Mouse (Mus musculus) bone marrow, adult 2 months (tissue): ENCODE results near the gene Cyp1b1. TPM values are rescaled to one million over a fixed set of nuclear protein-coding genes. Genes with fewer than 3 reads are reported as not detected.

ENCODE experiments used
- H3K27ac ChIP-seq: fragments of 200-500 bp; 2 replicates; pipeline ENCODE4 v1.5.1; 2012; ENCODE audit warnings: low read depth, mild to moderate bottlenecking, control low read depth, inconsistent platforms, low read length; ENCODE audit not compliant: control insufficient read depth, poor library complexity, insufficient read depth
- H3K4me1 ChIP-seq: fragments of 200-500 bp; 2 replicates; pipeline ENCODE4 v1.6.1; 2011; ENCODE audit warnings: low read length; ENCODE audit not compliant: control insufficient read depth, insufficient read depth
- H3K4me3 ChIP-seq: fragments of 200-500 bp; replicated peaks from 2 replicates; pipeline ENCODE3; 2011; ENCODE audit warnings: mild to moderate bottlenecking, low read depth, low read length, control low read depth; ENCODE audit not compliant: control insufficient read depth
- CTCF ChIP-seq: fragments of 200-500 bp; IDR thresholded peaks from 2 replicates; pipeline ENCODE4 v1.5.1; 2011; ENCODE audit warnings: low read length, control low read depth; ENCODE audit not compliant: control insufficient read depth, insufficient read depth
- POLR2A ChIP-seq: fragments of 200-500 bp; IDR thresholded peaks from 2 replicates; pipeline ENCODE4 v1.6.1; 2011; ENCODE audit warnings: low read depth, mild to moderate bottlenecking, control low read depth, low read length, borderline replicate concordance; ENCODE audit not compliant: control insufficient read depth
- WGBS: fragments of 180-500 bp; shearing (Covaris S2); methylation state at CpG from one replicate; pipeline ENCODE4 v1.1.7; 2018; 5-methylcytosine and 5-hydroxymethylcytosine counted together
- polyA plus RNA-seq: library from polyadenylated mRNA; stranded (reverse); fragments of >200 nt; gene quantifications from 2 replicates; pipeline ENCODE4 v1.2.4, GENCODE M21; 2011; ENCODE audit warnings: low replicate concordance; ENCODE audit not compliant: missing spikeins, insufficient read depth, insufficient read length

Gene Cyp1b1
- polyA plus RNA-seq, 1 experiment: 4.2 TPM

DNA sequence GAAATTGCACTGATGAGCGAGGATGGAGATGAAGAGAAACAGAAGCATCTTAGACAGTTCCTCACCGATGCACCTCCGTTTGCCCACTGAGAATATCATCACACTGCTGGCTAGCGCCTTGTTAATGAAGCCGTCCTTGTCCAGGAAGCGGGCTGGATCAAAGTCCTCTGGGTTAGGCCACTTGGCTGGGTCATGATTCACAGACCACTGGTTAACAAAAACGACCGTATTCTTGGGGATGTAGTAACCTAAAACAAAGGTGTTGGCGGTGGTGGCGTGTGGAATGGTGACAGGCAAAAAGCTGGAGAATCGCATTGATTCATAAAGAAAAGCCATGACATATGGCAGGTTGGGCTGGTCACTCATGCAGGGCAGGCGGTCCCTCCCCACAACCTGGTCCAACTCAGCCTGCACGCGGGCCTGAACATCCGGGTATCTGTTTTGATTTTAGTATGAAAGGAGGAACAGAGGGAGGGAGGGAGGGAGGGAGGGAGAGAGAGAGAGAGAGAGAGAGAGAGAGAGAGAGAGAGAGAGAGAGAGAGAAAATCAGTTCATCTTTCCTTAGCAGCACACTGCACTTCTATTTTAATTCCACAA lies 4.5 kb downstream of the Cyp1b1 start:
- H3K4me3 ChIP-seq: no peak overlapping the region
- TF ChIP-seq POLR2A (no peak), CTCF (no peak)

DNA sequence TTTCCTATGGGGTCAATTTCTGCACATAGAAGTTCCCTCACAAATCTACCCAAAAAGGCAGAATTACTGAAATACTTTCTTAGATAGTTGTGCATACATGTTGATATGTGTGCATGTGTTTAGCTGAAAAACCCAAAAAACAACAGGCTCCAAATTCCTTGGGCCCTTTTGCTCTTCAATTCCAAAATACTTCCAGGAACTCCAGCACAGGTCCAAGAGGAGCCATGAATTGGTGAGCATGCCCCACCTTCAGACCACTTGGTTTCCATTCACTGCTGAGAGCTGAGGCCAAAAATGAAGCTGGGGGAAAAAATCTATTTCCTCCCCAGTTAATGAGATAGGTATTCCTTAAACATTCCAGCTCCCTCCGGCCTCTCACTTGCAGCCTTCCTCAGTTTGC lies 5.1 kb downstream of the Cyp1b1 start:
- no peak for TF ChIP-seq POLR2A
- TF ChIP-seq CTCF: no peak
- no peak overlapping the region for H3K4me3 ChIP-seq
- no peaks in the 10 kb centered on the region; the same call in 1 of the 2 replicates for H3K4me1 ChIP-seq
- 67% methylated on average over 1 of the region's 1 CpGs for WGBS
- no peak overlapping the region for H3K27ac ChIP-seq

More for the DNA sequence above, 4.5 kb downstream of the Cyp1b1 start:
- no peak overlapping the region for H3K27ac ChIP-seq
- 29% methylated on average over 15 of the region's 15 CpGs for WGBS
- no peaks in the 10 kb centered on the region; the same call in 1 of the 2 replicates for H3K4me1 ChIP-seq

DNA sequence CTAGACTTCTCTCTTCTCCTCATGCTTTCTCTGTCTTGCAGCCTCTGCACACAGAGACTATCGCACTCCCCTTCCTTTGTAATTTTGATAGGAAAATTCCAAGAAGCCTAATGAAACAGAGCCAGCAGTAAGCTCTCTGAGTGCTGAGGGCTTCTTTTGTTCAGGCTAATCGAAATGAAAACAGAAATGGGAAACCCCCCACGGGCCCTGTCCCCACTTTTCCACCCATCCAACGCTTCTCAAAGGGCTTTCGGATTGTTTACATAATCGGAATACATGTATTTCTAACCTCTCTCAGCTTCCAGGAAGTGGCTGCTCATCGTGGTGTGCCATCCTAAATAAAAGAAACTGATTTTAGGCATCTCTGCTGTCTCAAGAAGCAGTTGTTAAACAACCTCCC lies 6.7 kb downstream of the Cyp1b1 start:
- TF ChIP-seq POLR2A: no peak
- no peak for TF ChIP-seq CTCF
- H3K27ac ChIP-seq: no peak overlapping the region
- 63% methylated on average over 7 of the region's 7 CpGs for WGBS

GRCm38 (mm10) chr17:79705671-79706455 lies 9.0 kb downstream of the Cyp1b1 start:
- WGBS: 72% methylated on average over 9 of the region's 9 CpGs
- TF ChIP-seq CTCF (no peak), POLR2A (no peak)
- no peaks in the 10 kb centered on the region for H3K4me1 ChIP-seq

More for the DNA sequence above, 6.7 kb downstream of the Cyp1b1 start:
- Histone ChIP-seq H3K4me1 (no peaks in the 10 kb centered on the region), H3K4me3 (no peak overlapping the region)

GRCm38 (mm10) chr17:79700871-79701270 lies 14.0 kb downstream of the Cyp1b1 start:
- TF ChIP-seq CTCF: no peak
- no peaks in the 10 kb centered on the region for H3K4me1 ChIP-seq
- no peak overlapping the region for H3K4me3 ChIP-seq
- no peak overlapping the region for H3K27ac ChIP-seq
- WGBS: 77% methylated on average over 5 of the region's 5 CpGs

More at GRCm38 (mm10) chr17:79705671-79706455, 9.0 kb downstream of the Cyp1b1 start:
- no peak overlapping the region for H3K27ac ChIP-seq
- H3K4me3 ChIP-seq: no peak overlapping the region

GRCm38 (mm10) chr17:79699197-79699596 lies 15.7 kb downstream of the Cyp1b1 start:
- Histone ChIP-seq H3K27ac (no peak overlapping the region), H3K4me3 (no peak overlapping the region), H3K4me1 (no peaks in the 10 kb centered on the region)
- TF ChIP-seq POLR2A: no peak
- no peak for TF ChIP-seq CTCF
- 66% methylated on average over 1 of the region's 1 CpGs for WGBS

GRCm38 (mm10) chr17:79695541-79695940 lies 19.3 kb downstream of the Cyp1b1 start:
- WGBS: 79% methylated on average over 6 of the region's 6 CpGs
- Histone ChIP-seq H3K4me3 (no peak overlapping the region), H3K4me1 (no peaks in the 10 kb centered on the region), H3K27ac (no peak overlapping the region)
- TF ChIP-seq POLR2A: no peak
- no peak for TF ChIP-seq CTCF

GRCm38 (mm10) chr17:79695106-79695505 lies 19.8 kb downstream of the Cyp1b1 start:
- no peak for TF ChIP-seq CTCF
- TF ChIP-seq POLR2A: no peak
- no peak overlapping the region for H3K27ac ChIP-seq
- 83% methylated on average over 4 of the region's 4 CpGs for WGBS

GRCm38 (mm10) chr17:79670837-79671236 lies 44.0 kb downstream of the Cyp1b1 start:
- Histone ChIP-seq H3K27ac (no peak overlapping the region), H3K4me3 (no peak overlapping the region), H3K4me1 (no peaks in the 10 kb centered on the region)
- TF ChIP-seq CTCF (no peak), POLR2A (no peak)
- WGBS: 72% methylated on average over 2 of the region's 2 CpGs

More at GRCm38 (mm10) chr17:79695106-79695505, 19.8 kb downstream of the Cyp1b1 start:
- H3K4me3 ChIP-seq: no peak overlapping the region
- no peaks in the 10 kb centered on the region for H3K4me1 ChIP-seq
